Mouse (Mus musculus): Measurements from ENCODE around the gene Casp9.

- TF ChIP-seq CTCF (IDR thresholded peaks at IDR 0.05; ENCODE audit: insufficient read depth, low read depth, low read length) (no peak), POLR2A (IDR thresholded peaks at IDR 0.05; ENCODE audit: insufficient read depth, low read depth, low read length) (no peak)
These were observed 36.3 kb upstream of the Casp9 start for GRCm38 (mm10) chr4:141757124-141757523.
